Mouse (Mus musculus): ENCODE data around the gene Bdnf. TPM values are rescaled to one million over a fixed set of nuclear protein-coding genes. Genes with fewer than 3 reads are reported as not detected.

The Bdnf gene
- polyA plus RNA-seq, 1 experiment = 3.3 TPM

DNA sequence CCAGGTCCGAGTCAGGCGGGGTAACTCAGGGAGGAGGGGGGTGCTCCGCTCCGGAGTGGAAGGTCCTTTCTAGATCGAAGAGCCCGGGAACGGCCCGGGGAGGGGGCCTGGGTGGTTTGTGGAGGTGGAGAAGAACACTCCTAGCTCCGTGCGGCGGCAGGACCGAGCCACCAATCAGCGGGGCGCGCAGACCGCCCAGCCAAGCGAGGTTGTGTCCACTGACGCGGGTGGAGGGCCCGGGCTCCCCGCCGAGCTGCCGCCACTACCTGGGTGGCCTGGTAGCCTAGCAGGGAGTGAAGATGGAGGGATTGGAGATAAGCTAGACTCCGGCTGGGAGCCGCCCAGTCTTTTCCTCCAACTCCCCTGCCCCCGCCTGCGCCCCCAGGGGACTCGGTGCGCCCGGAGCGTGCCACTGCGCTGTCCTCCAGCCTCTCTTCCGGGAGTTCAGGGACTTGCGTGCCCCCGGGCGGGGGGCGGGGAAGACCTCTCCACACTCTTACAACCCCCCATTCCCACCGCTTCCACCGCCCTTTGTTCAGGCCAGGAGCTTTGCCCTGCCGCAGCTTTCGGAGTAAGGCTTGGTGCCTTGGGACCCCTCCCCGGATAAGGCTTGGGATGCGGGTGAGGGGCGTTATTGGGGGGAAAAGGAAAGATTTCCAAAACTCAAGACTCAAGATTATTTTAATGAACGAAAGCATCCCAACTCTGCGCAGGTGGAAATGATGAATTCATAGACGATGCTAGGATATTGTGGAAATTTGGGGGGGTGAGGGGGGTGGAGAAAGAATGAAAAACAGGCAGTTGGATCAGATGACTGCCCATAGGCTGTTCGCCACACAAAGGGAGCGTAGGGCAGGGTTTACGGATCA lies 3.0 kb downstream of the Bdnf start:
- TF ChIP-seq POLR2A (IDR thresholded peaks at IDR 0.05; ENCODE audit: insufficient read length, low read depth) = peak; percentile 74
- no peak for TF ChIP-seq MAX (IDR thresholded peaks at IDR 0.05; ENCODE audit: low read depth)
- no peak for TF ChIP-seq REST (IDR thresholded peaks at IDR 0.05; ENCODE audit: insufficient read depth, insufficient read length)
- no peak for TF ChIP-seq POLR2AphosphoS2 (IDR thresholded peaks at IDR 0.05; ENCODE audit: insufficient read length, low read depth)
- TF ChIP-seq TCF12 (IDR thresholded peaks at IDR 0.05; ENCODE audit: insufficient read depth, poor library complexity, severe bottlenecking) = no peak
- TF ChIP-seq TCF3 (IDR thresholded peaks at IDR 0.05; ENCODE audit: insufficient read length, low read depth) = no peak
- TF ChIP-seq E2F4 (IDR thresholded peaks at IDR 0.05; ENCODE audit: insufficient read depth) = no peak
- TF ChIP-seq MYOG (IDR thresholded peaks at IDR 0.05; ENCODE audit: control insufficient read depth in 1 of 3, insufficient read depth in 1 of 3, insufficient read length in 2 of 3, low read depth in 2 of 3) = no peak
- TF ChIP-seq SRF (IDR thresholded peaks at IDR 0.05; ENCODE audit: control insufficient read depth, insufficient read length, low read depth) = no peak
- TF ChIP-seq USF1 (IDR thresholded peaks at IDR 0.05; ENCODE audit: low read depth) = peak; percentile 3
- TF ChIP-seq MYOD1 (IDR thresholded peaks at IDR 0.05; ENCODE audit: control insufficient read depth in 1 of 3, insufficient read length in 2 of 3, low read depth in 2 of 3) = no peak
- TF ChIP-seq CEBPB (IDR thresholded peaks at IDR 0.05; ENCODE audit: insufficient read depth, poor library complexity, severe bottlenecking) = no peak
- Histone ChIP-seq H3K27me3 (ENCODE audit: control insufficient read depth, insufficient read depth, insufficient read length) (no peaks in the 10 kb centered on the region), H3K36me3 (ENCODE audit: control insufficient read depth, insufficient read depth) (no peaks in the 10 kb centered on the region), H3K79me2 (ENCODE audit: control insufficient read depth, insufficient read depth) (no peaks in the 10 kb centered on the region), H3ac (ENCODE audit: control insufficient read depth, insufficient read length) (peak overlapping the region; percentile 47), H3K4me2 (ENCODE audit: low read depth) (peak overlapping the region; percentile 93), H3K4me3 (peak overlapping the region; percentile 40)

- H3K79me2 ChIP-seq (ENCODE audit: control insufficient read depth, insufficient read depth) = no peaks in the 10 kb centered on the region
- peak in 1 of 3 experiments; percentile 20 for TF ChIP-seq MYOG (IDR thresholded peaks at IDR 0.05; ENCODE audit: control insufficient read depth in 1 of 3, insufficient read depth in 1 of 3, insufficient read length in 2 of 3, low read depth in 2 of 3)
- no peak for TF ChIP-seq E2F4 (IDR thresholded peaks at IDR 0.05; ENCODE audit: insufficient read depth)
- peak; percentile 93 for TF ChIP-seq CEBPB (IDR thresholded peaks at IDR 0.05; ENCODE audit: insufficient read depth, poor library complexity, severe bottlenecking)
- no peak for TF ChIP-seq MAX (IDR thresholded peaks at IDR 0.05; ENCODE audit: low read depth)
- peak; percentile 75 for TF ChIP-seq POLR2AphosphoS2 (IDR thresholded peaks at IDR 0.05; ENCODE audit: insufficient read length, low read depth)
- TF ChIP-seq MYOD1 (IDR thresholded peaks at IDR 0.05; ENCODE audit: control insufficient read depth in 1 of 3, insufficient read length in 2 of 3, low read depth in 2 of 3) = no peak
- H3K27me3 ChIP-seq (ENCODE audit: control insufficient read depth, insufficient read depth, insufficient read length) = no peaks in the 10 kb centered on the region
- peak overlapping the region; percentile 47 for H3ac ChIP-seq (ENCODE audit: control insufficient read depth, insufficient read length)
- peak overlapping the region; percentile 40 for H3K4me3 ChIP-seq
- H3K36me3 ChIP-seq (ENCODE audit: control insufficient read depth, insufficient read depth) = no peaks in the 10 kb centered on the region
- H3K4me2 ChIP-seq (ENCODE audit: low read depth) = peak overlapping the region; percentile 93
Measured at GRCm38 (mm10) chr2:109678090-109678409, 3.5 kb downstream of the Bdnf start.

GRCm38 (mm10) chr2:109678454-109678853 lies 4.0 kb downstream of the Bdnf start:
- no peaks in the 10 kb centered on the region for H3K36me3 ChIP-seq (ENCODE audit: control insufficient read depth, insufficient read depth)
- TF ChIP-seq E2F4 (IDR thresholded peaks at IDR 0.05; ENCODE audit: insufficient read depth) (no peak), TCF12 (IDR thresholded peaks at IDR 0.05; ENCODE audit: insufficient read depth, poor library complexity, severe bottlenecking) (no peak), MYOD1 (IDR thresholded peaks at IDR 0.05; ENCODE audit: control insufficient read depth in 1 of 3, insufficient read length in 2 of 3, low read depth in 2 of 3) (no peak), USF1 (IDR thresholded peaks at IDR 0.05; ENCODE audit: low read depth) (no peak), CEBPB (IDR thresholded peaks at IDR 0.05; ENCODE audit: insufficient read depth, poor library complexity, severe bottlenecking) (no peak), MAX (IDR thresholded peaks at IDR 0.05; ENCODE audit: low read depth) (no peak), SRF (IDR thresholded peaks at IDR 0.05; ENCODE audit: control insufficient read depth, insufficient read length, low read depth) (no peak), POLR2A (IDR thresholded peaks at IDR 0.05; ENCODE audit: insufficient read length, low read depth) (no peak)
- no peaks in the 10 kb centered on the region for H3K79me2 ChIP-seq (ENCODE audit: control insufficient read depth, insufficient read depth)
- no peaks in the 10 kb centered on the region for H3K27me3 ChIP-seq (ENCODE audit: control insufficient read depth, insufficient read depth, insufficient read length)
- H3ac ChIP-seq (ENCODE audit: control insufficient read depth, insufficient read length) = no peak overlapping the region
- peak overlapping the region; percentile 93 for H3K4me2 ChIP-seq (ENCODE audit: low read depth)
- H3K4me3 ChIP-seq = peak overlapping the region; percentile 40

- H3K27me3 ChIP-seq (ENCODE audit: control insufficient read depth, insufficient read depth, insufficient read length) = no peaks in the 10 kb centered on the region
- no peaks in the 10 kb centered on the region for H3K79me2 ChIP-seq (ENCODE audit: control insufficient read depth, insufficient read depth)
- H3K36me3 ChIP-seq (ENCODE audit: control insufficient read depth, insufficient read depth) = no peaks in the 10 kb centered on the region
- peak overlapping the region; percentile 93 for H3K4me2 ChIP-seq (ENCODE audit: low read depth)
- no peak for TF ChIP-seq MYOG (IDR thresholded peaks at IDR 0.05; ENCODE audit: control insufficient read depth in 1 of 3, insufficient read depth in 1 of 3, insufficient read length in 2 of 3, low read depth in 2 of 3)
- no peak for TF ChIP-seq TCF3 (IDR thresholded peaks at IDR 0.05; ENCODE audit: insufficient read length, low read depth)
- TF ChIP-seq POLR2AphosphoS2 (IDR thresholded peaks at IDR 0.05; ENCODE audit: insufficient read length, low read depth) = no peak
- TF ChIP-seq MAX (IDR thresholded peaks at IDR 0.05; ENCODE audit: low read depth) = no peak
- no peak for TF ChIP-seq CEBPB (IDR thresholded peaks at IDR 0.05; ENCODE audit: insufficient read depth, poor library complexity, severe bottlenecking)
- TF ChIP-seq POLR2A (IDR thresholded peaks at IDR 0.05; ENCODE audit: insufficient read length, low read depth) = no peak
- no peak for TF ChIP-seq USF1 (IDR thresholded peaks at IDR 0.05; ENCODE audit: low read depth)
- no peak for TF ChIP-seq SRF (IDR thresholded peaks at IDR 0.05; ENCODE audit: control insufficient read depth, insufficient read length, low read depth)
- no peak for TF ChIP-seq REST (IDR thresholded peaks at IDR 0.05; ENCODE audit: insufficient read depth, insufficient read length)
- no peak for TF ChIP-seq E2F4 (IDR thresholded peaks at IDR 0.05; ENCODE audit: insufficient read depth)
- no peak for TF ChIP-seq MYOD1 (IDR thresholded peaks at IDR 0.05; ENCODE audit: control insufficient read depth in 1 of 3, insufficient read length in 2 of 3, low read depth in 2 of 3)
- TF ChIP-seq TCF12 (IDR thresholded peaks at IDR 0.05; ENCODE audit: insufficient read depth, poor library complexity, severe bottlenecking) = no peak
- H3ac ChIP-seq (ENCODE audit: control insufficient read depth, insufficient read length) = no peak overlapping the region
- no peak overlapping the region for H3K4me3 ChIP-seq
Measured at GRCm38 (mm10) chr2:109679446-109679845, 4.9 kb downstream of the Bdnf start.

Data from myocyte (in vitro differentiated cells).